Mouse (Mus musculus) heart, adult 2 months (tissue): Measurements from ENCODE around the gene Dct. TPM values are rescaled to one million over a fixed set of nuclear protein-coding genes. Genes with fewer than 3 reads are reported as not detected.
A peak's percentile ranks its signal among the peaks of the same experiment; 100 is the strongest.

ENCODE experiments used
- DNase-seq, 2 experiments: peaks; one replicate each; pipeline ENCODE4 v3.0.0; 2021
- H3K27ac ChIP-seq: fragments of 200-600 bp; 2 replicates; pipeline ENCODE4 v1.8.1; 2022
- H3K27me3 ChIP-seq: fragments of 200-500 bp; 2 replicates; pipeline ENCODE4 v1.6.1; 2012; ENCODE audit warnings: mild to moderate bottlenecking, low read length, inconsistent platforms, mixed read lengths; ENCODE audit not compliant: control insufficient read depth, insufficient read depth
- H3K36me3 ChIP-seq: fragments of 200-500 bp; 2 replicates; pipeline ENCODE4 v1.6.1; 2012; ENCODE audit warnings: low read length, inconsistent platforms; ENCODE audit not compliant: control insufficient read depth, insufficient read depth
- H3K4me1 ChIP-seq: fragments of 200-500 bp; 2 replicates; pipeline ENCODE4 v1.6.1; 2011; ENCODE audit warnings: low read length; ENCODE audit not compliant: control insufficient read depth, insufficient read depth
- H3K4me3 ChIP-seq: fragments of 200-600 bp; 2 replicates; pipeline ENCODE4 v1.8.1; 2022
- H3K79me2 ChIP-seq: fragments of 200-500 bp; replicated peaks from 2 replicates; pipeline ENCODE4 v1.6.1; 2012; ENCODE audit warnings: mild to moderate bottlenecking, inconsistent platforms, low read length, moderate library complexity, mixed read lengths; ENCODE audit not compliant: control insufficient read depth, insufficient read depth
- H3K9ac ChIP-seq: fragments of 200-500 bp; 2 replicates; pipeline ENCODE4 v1.6.1; 2012; ENCODE audit warnings: low read depth, mild to moderate bottlenecking, control low read depth, inconsistent platforms, low read length, mixed read lengths
- CTCF ChIP-seq: fragments of 200-600 bp; IDR thresholded peaks from 2 replicates; pipeline ENCODE4 v1.8.1; 2022; ENCODE audit warnings: antibody characterized with exemption, mild to moderate bottlenecking, moderate library complexity
- EP300 ChIP-seq: fragments of 200-500 bp; IDR thresholded peaks from 2 replicates; pipeline ENCODE4 v1.6.1; 2011; ENCODE audit warnings: low read depth, low read length, control low read depth; ENCODE audit not compliant: insufficient read depth
- POLR2A ChIP-seq: fragments of 200-500 bp; IDR thresholded peaks from 2 replicates; pipeline ENCODE4 v1.6.1; 2011; ENCODE audit warnings: mild to moderate bottlenecking, low read depth, low read length, control low read depth; ENCODE audit not compliant: insufficient read depth
- WGBS: fragments of 180-500 bp; shearing (Covaris S2); methylation state at CpG from one replicate; pipeline ENCODE4 v1.1.7; 2018; 5-methylcytosine and 5-hydroxymethylcytosine counted together
- intact Hi-C: fragments of 180-260 bp; cut with DNase I; formaldehyde crosslinking; loops from one replicate; pipeline ENCODE4 v1.15.1; 2025
- polyA plus RNA-seq: library from polyadenylated mRNA; depleted of rRNA; stranded (reverse); fragments of >200 nt; gene quantifications from 2 replicates; pipeline ENCODE4 v1.2.3, GENCODE M21; 2012
- total RNA-seq, 2 experiments: library from RNA; stranded (reverse); gene quantifications; 2 replicates each; pipeline ENCODE4 v1.2.3; 2021

The Dct gene
- total and polyA plus RNA-seq, 3 experiments, result 2.1 to 5.1 (median 2.5) TPM

GRCm38 (mm10) chr14:118069439-118070079 lies 17.5 kb upstream of the Dct start:
- peak in 1 of 2 experiments; percentile 33 for DNase-seq
- H3K79me2 ChIP-seq, result no peaks in the 10 kb centered on the region
- TF ChIP-seq CTCF (no peak), POLR2A (no peak), EP300 (no peak)
- no peaks in the 10 kb centered on the region for H3K36me3 ChIP-seq
- WGBS, result 48% methylated on average over 12 of the region's 12 CpGs
- H3K4me1 ChIP-seq, result peaks cover 2% of the 10 kb centered on the region; the same call in 1 of the 2 replicates
- H3K9ac ChIP-seq, result no peak overlapping the region
- H3K27me3 ChIP-seq, result no peaks in the 10 kb centered on the region
- no peak overlapping the region for H3K4me3 ChIP-seq
- H3K27ac ChIP-seq, result peak overlapping the region; percentile 84
- intact Hi-C loops, result loop anchor here (1.0 kb wide), 1 partner anchor 19 kb away; no protein-coding TSS in a partner anchor

GRCm38 (mm10) chr14:118061766-118062432 lies 9.9 kb upstream of the Dct start:
- no peak for DNase-seq
- 82% methylated on average over 7 of the region's 7 CpGs for WGBS
- TF ChIP-seq POLR2A (no peak), CTCF (no peak), EP300 (no peak)
- intact Hi-C loops, result no loop called here
- no peaks in the 10 kb centered on the region for H3K36me3 ChIP-seq
- no peak overlapping the region for H3K4me3 ChIP-seq
- no peaks in the 10 kb centered on the region for H3K4me1 ChIP-seq
- H3K79me2 ChIP-seq, result no peaks in the 10 kb centered on the region
- H3K27me3 ChIP-seq, result no peaks in the 10 kb centered on the region
- no peak overlapping the region for H3K27ac ChIP-seq
- no peak overlapping the region for H3K9ac ChIP-seq

- no peaks in the 10 kb centered on the region for H3K4me1 ChIP-seq
- no peaks in the 10 kb centered on the region for H3K36me3 ChIP-seq
- no peak overlapping the region for H3K9ac ChIP-seq
- H3K79me2 ChIP-seq, result no peaks in the 10 kb centered on the region
- no peak for DNase-seq
- no peak overlapping the region for H3K27ac ChIP-seq
- TF ChIP-seq EP300, result no peak
- TF ChIP-seq CTCF, result no peak
- WGBS, result 90% methylated on average over 4 of the region's 4 CpGs
- intact Hi-C loops, result no loop called here
- no peaks in the 10 kb centered on the region for H3K27me3 ChIP-seq
- H3K4me3 ChIP-seq, result no peak overlapping the region
Measured at GRCm38 (mm10) chr14:118058581-118058886, 6.5 kb upstream of the Dct start.

- DNase-seq, result no peak
- no peaks in the 10 kb centered on the region for H3K27me3 ChIP-seq
- intact Hi-C loops, result no loop called here
- H3K9ac ChIP-seq, result no peak overlapping the region
- no peaks in the 10 kb centered on the region for H3K79me2 ChIP-seq
- H3K4me1 ChIP-seq, result no peaks in the 10 kb centered on the region
- H3K4me3 ChIP-seq, result no peak overlapping the region
- H3K36me3 ChIP-seq, result no peaks in the 10 kb centered on the region
- WGBS, result 81% methylated on average over 25 of the region's 25 CpGs
- TF ChIP-seq POLR2A, result no peak
- TF ChIP-seq EP300, result no peak
- no peak for TF ChIP-seq CTCF
- no peak overlapping the region for H3K27ac ChIP-seq
Measured at GRCm38 (mm10) chr14:118057696-118058580, 5.9 kb upstream of the Dct start.

GRCm38 (mm10) chr14:118052770-118053169 lies 726 bp upstream of the Dct start:
- H3K9ac ChIP-seq, result no peak overlapping the region
- H3K27me3 ChIP-seq, result no peaks in the 10 kb centered on the region
- no peak overlapping the region for H3K27ac ChIP-seq
- no peak for TF ChIP-seq CTCF
- no peak for TF ChIP-seq EP300
- TF ChIP-seq POLR2A, result no peak
- no peaks in the 10 kb centered on the region for H3K36me3 ChIP-seq
- 88% methylated on average over 11 of the region's 11 CpGs for WGBS
- H3K4me1 ChIP-seq, result no peaks in the 10 kb centered on the region
- no peak overlapping the region for H3K4me3 ChIP-seq
- DNase-seq, result no peak
- intact Hi-C loops, result no loop called here
- H3K79me2 ChIP-seq, result no peaks in the 10 kb centered on the region

- WGBS, result 92% methylated on average over 11 of the region's 11 CpGs
- H3K27ac ChIP-seq, result no peak overlapping the region
- H3K9ac ChIP-seq, result no peak overlapping the region
- H3K79me2 ChIP-seq, result no peaks in the 10 kb centered on the region
- DNase-seq, result no peak
- H3K4me1 ChIP-seq, result no peaks in the 10 kb centered on the region
- no peaks in the 10 kb centered on the region for H3K36me3 ChIP-seq
- TF ChIP-seq EP300, result no peak
- no peak for TF ChIP-seq CTCF
- no peak for TF ChIP-seq POLR2A
- intact Hi-C loops, result no loop called here
- H3K27me3 ChIP-seq, result no peaks in the 10 kb centered on the region
- no peak overlapping the region for H3K4me3 ChIP-seq
Measured at GRCm38 (mm10) chr14:118051396-118051795, 648 bp downstream of the Dct start.
